Mouse (Mus musculus) embryonic fibroblast, embryonic 13.5 days (primary cell): ENCODE data around the gene Gm10142.
"Not testable (repeated sequence)": the region's sequence is repeated elsewhere in the genome, so short reads cannot be mapped to it uniquely, and the experiment has no call there.

Experiments used
- CTCF ChIP-seq: IDR thresholded peaks from 2 replicates; pipeline ENCODE4 v1.5.1; 2011; ENCODE audit warnings: mild to moderate bottlenecking, control low read depth, low read length, moderate library complexity, borderline replicate concordance; ENCODE audit not compliant: insufficient read depth
- POLR2A ChIP-seq: IDR thresholded peaks from 2 replicates; pipeline ENCODE4 v1.6.1; 2011; ENCODE audit warnings: low read depth, mild to moderate bottlenecking, control low read depth, low read length, moderate library complexity

- not testable (repeated sequence) for TF ChIP-seq POLR2A, CTCF
Observed at GRCm38 (mm10) chr10:77759582-77759981, 44.0 kb downstream of the Gm10142 start, which contains the start of gene Gm3233.
